Mouse (Mus musculus) monocyte, adult 2 months (primary cell): ENCODE data around the gene Fabp6.

Source experiments
- DNase-seq, 2 experiments: peaks; one replicate each; pipeline ENCODE4 v3.0.0; 2022; ENCODE audit warnings: low spot score in 2 of 2, low read depth in 1 of 2

Gene Fabp6

GRCm38 (mm10) chr11:43604207-43604606, 2.9 kb upstream of the Fabp6 start:
- DNase-seq: no peak

GRCm38 (mm10) chr11:43589530-43590072, 11.7 kb downstream of the Fabp6 start:
- no peak for DNase-seq

GRCm38 (mm10) chr11:43586324-43587090, 14.8 kb downstream of the Fabp6 start, which contains the start of gene 4933415A04Rik:
4933415A04Rik (plus strand) TSS chr11:43587040.
- peak in 1 of 2 experiments; percentile 7 for DNase-seq

DNA sequence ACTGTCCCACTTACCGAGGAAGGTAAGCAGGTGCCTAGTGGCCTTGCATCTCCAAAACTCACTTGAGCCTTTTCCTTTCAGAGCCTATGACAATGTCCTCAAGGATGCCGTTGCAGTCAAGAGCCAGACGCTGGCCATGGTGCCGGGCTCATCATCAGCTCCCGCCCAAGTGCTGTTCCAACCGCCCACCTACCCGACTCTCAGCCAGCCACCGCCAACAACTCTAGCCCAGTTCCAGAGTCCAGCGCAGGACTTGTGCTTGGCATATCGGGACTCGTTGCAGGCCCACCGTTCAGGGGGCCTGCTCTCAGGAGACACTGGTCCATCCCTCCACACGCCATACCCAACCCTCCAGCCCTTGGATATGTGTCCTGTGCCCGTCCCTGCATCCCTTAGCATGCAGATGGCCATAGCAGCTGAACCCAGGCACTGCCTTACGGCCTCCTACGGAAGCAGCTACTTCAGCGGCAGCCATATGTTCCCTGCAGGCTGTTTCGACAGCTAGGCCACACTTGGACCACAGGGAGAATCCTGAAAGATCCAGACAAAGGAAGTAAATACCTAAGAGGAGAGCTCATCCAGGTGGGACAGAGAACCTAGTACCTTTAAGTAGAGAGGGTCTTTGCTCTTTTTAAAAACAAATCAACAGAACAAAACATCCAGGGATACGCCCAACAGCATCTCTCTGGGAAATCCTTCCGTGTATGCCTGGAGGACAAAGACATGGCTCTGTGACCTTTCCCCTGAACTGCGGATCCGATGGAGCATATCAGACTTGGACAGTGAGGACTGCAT, 15.9 kb downstream of the Fabp6 start:
- DNase-seq: no peak

DNA sequence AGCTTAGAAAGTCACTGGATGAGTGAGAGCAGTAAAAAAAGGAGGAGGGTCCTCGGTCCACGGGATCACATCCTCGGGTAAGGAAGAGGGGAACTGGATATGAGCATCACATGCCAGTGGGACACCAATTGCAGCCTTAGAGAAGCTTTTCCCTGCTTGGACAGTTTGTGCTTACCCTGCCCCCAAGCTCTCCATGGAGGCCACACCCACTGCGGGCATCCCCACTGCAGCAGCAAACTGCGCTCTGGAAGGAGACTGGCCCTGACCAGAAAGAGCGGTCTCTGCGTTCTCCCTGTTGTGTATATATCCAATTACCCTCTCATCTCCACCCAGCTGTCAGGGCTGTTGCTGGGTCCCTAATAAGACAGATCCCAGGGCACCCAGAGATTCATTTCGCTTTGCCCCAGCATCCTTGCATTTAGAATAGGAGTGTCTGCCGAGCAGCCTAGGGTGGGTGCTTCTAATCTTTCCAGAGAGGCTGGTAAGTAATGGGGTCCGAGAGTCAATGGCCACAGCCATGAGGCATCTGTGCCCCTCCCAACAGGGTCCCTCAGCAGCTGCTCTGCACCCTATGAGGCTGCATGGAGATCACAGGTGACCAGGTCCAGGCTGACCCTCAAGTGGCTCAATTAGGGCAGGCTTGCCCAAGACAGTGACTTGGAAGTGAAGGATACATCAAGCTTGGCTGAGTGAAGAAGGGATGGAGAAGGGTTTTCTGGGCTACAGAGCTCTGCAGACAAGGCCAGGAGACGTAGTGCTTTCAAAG, 23.4 kb downstream of the Fabp6 start:
- no peak for DNase-seq

DNA sequence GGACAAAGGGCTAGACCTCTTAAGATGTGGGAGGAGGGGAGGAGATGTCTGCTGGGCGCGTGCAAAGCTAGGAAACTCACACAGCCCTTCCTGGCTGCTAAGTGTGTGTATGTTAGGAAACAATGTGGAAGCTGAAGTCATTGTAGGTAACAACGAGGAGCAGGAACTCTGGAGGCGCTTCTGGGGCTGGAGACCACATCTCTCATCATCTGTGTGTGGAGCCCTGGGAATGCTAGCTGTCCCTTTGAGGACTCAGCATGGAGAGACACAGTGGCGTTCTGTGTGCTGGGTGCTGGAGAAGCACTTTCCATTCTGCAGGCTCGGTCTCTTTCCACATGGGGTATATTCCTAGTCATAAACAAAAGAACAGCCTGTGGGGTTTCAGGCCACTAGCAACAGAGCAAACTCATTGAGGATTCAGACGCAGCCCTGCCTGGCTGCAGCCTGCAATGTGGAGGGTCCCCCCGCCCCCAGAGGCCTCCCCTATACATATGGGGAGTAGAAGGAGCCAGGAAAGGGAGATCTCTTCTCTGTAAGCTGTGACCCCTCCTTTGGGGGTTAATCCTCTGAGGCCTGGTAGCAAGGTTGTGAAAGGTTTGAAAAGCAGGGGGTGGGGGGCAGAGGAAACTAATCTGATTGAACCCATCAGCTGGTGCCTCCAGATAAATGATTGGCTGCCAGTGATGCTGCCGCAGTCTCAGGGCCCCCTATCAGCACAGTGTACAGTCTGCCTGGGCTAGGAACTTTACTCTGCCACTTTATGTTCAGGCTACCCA, 25.8 kb downstream of the Fabp6 start:
- no peak for DNase-seq

DNA sequence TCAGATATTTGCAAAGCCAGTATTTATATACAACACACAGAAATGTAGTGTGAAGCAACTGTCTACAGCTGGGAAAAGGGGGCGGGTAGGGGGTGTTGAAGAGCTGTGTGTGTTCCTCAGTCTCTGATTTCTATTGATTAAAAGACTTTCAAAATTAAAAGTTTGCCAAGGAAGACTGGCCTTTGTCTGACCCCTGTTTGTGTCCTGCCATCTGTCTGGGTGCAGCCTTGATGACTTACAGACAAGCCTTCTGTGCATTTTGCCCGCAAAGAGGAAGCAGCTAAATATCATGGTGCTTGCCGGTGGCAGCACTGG, 26.3 kb downstream of the Fabp6 start:
- DNase-seq: no peak

DNA sequence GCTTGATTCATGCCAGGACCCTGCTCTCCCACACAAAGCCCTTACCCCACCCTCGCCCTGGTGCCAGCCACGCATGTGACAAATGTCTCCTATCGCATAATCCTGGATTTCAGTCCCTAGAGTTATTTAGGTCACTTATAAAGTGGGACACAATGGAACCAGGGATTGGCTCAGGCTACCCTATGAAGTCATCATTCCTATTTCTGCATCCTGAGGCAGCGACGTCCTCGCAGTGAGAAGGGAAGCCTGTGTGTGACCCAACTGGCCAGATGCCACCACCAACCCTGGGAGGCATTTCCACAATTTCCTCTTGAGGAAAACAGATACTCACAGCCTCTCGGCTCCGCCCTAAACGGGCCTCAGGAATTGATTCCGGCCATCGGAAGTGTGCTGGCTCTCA, 31.7 kb downstream of the Fabp6 start:
- no peak for DNase-seq

- no peak for DNase-seq
Observed at GRCm38 (mm10) chr11:43569188-43569587, 32.2 kb downstream of the Fabp6 start.

- DNase-seq: peak in 1 of 2 experiments; percentile 16
Observed at GRCm38 (mm10) chr11:43568263-43568662, 33.1 kb downstream of the Fabp6 start.

DNA sequence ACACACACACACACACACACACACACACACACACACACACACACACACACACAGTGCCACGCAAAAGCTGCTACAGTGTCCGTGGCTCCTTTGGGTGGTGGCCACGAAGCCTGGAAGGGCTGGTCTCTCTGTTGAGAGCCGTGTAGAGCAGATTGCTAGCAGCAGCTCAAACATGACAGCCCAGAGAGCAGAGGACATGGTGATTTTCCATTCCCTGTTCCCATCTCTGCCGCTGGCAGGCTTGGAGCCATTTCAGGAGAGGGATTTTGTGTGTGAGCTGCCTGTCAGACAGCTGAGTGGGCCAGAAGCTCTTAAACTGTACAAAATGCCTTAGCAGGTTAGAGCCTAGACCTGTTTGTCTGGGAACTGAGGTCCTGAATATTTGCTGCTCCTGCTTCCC, 34.6 kb downstream of the Fabp6 start:
- DNase-seq: no peak

DNA sequence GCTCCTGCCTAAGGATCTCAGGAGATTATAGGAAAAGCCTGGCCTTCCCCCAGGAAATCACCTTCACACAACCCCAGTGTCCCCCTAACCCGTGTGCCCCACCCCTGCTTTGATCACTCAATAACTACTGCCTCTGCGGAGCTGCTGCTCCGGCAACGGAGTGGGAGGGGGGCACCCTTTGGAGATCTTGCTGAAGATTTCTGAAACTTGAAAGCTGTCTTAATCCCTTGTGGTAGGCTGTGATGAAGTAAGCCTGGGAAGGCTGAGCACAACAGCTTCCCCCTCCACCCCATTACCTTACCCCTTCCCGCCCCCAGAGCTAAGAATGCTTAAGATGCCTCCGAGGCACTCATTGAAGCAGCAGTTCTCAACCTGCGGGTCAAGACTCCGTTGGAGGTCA, 35.5 kb downstream of the Fabp6 start:
- DNase-seq: no peak

DNA sequence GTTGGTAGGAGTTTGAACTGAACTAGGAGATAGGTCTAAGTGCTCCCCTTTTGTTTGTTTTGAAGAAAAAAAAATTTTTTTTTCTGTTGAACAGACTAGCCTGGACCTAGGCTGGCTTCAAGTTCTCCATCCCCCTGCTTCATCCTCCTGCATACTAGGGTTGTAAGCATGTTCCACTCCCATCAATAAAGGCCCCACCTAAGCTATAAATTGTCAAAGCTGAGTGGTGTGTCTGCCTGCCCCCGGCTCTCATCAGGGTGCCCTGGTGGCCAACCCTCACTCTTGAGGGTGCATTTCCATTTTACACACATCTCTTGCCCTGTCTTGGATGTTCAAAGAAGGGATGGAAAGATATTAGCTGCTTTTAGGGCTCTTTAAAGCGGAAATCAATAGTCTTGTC, 35.9 kb downstream of the Fabp6 start:
- no peak for DNase-seq

DNA sequence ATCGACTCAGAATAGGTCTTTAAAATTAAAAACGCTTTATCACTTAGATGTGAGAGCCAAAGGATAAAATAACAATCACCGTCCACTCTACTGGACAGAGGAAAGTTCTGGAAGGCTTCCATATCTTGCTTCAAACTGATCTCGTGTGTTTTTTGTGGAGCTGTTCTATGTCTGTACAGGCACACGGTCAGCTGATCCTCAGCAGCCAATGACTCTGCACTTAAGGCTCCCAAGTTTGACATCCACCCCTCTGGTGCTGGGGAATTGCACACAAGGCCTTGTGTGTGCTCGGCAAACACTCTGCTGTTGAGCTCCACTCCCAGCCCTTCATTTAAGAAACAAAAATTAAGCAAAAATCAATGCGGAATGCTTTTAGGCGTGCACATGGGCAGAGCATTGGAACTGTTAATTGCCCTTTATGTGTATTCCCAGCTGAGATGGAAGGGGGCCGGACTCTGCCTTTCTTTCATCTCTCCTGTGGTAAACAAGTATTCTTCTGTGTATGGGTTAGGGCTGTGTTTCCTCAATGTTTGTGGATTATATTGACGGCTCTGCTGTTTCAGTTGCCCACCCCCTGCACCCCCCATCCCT, 37.6 kb downstream of the Fabp6 start:
- DNase-seq: no peak

GRCm38 (mm10) chr11:43559515-43560292, 41.6 kb downstream of the Fabp6 start:
- DNase-seq: no peak

DNA sequence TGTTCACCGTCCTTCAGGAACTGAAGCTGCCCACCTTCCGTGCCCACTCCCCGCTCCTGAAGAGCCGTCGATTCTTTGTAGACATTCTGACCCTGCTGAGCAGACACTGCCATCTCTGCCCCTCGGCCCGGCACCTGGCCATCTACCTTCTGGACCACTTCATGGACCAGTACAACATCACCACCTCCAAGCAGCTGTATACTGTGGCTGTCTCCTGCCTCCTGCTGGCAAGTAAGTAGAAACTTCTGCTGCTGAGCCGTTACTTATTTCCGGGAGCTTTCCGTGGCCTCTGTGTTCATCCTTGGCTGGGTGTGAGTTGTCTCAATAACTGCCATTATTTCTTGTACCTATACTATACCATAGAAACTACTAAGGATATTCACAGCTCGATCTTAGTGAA, 44.8 kb downstream of the Fabp6 start:
- no peak for DNase-seq

- no peak for DNase-seq
Observed at GRCm38 (mm10) chr11:43552675-43553074, 48.7 kb downstream of the Fabp6 start.

- DNase-seq: no peak
Observed at GRCm38 (mm10) chr11:43551756-43552155, 49.6 kb downstream of the Fabp6 start.

DNA sequence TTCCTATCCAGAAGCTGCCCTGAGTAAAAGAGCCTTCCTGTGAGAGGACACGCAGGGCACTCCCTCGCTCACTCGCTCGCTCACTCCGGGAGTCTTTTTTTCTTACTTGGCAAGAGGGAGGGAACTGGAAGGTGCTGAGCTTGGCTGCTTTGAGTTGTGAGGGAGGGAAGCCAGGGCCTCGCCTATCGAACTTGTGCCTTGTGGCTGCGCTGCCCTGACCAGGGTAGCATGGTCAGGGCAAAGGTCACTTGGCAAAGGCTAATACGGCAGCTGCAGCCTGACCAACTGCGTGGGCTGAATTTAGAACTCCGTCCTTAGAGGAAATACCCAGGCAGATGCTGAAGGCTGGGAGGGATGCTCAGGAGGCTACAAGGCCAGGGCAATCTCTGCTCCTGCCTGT, 51.6 kb downstream of the Fabp6 start:
- DNase-seq: no peak
